Mouse (Mus musculus) kidney, adult 8-10 months (tissue): ENCODE data around the gene Wipf2.

Experiments used
- DNase-seq, 2 experiments: peaks; one replicate each; pipeline ENCODE4 v3.0.0; 2022

The Wipf2 gene

DNA sequence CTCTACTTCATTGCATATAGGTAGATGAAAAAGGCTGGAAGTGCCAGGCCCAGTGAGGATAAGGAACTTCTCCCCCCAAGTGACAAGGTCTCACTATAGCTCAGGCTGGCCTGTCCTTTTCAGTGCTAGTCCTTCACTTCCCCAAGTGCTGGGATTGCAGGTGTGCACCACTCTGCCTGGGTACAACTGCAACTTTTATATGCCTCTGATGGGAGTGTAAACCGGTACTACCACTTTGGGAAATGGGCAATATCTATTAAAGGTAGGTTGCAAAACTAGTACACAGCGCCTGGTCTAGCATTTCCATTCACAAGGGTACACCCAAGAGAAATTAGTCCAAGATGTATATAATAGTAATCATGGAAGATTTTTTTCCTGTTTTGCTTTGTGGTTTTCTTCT lies 8.8 kb upstream of the Wipf2 start:
- DNase-seq = no peak

- DNase-seq = peak; percentile 82 to 95
Measured at GRCm38 (mm10) chr11:98858759-98859731, 4.4 kb upstream of the Wipf2 start.

DNA sequence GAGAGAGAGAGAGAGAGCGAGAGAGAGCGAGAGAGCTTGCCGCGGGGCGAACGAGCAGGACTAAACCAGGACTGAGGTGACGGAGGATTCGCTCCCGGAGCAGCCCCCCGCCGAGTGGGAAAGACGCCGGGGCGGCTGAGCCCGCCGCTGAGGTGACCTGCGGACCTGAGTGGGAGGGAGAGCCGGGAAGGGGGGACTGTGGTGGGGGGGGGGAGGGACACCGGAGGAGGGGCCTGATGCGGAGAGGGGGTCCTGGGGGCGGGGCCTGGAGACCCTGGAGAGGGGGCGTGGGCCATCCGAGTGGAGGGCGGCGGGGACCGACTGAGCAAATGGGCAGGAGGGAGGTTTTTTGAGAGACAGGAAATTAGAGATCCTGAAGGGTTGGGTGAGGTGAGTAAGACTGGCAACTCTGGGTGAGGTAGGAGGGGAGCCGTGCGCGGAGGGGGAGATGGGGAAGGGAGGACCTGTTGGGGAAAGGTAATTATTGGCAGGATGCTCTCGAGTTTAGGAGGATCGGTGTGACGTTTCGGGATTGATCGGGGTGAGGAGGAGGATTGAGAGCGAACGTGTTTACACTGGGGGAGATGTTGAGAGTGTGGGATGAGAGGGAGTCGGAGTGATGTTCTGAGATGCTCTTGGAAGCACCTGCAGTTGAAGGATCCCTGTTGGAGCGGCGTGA lies 452 bp downstream of the Wipf2 start:
- peak in 1 of 2 experiments; percentile 23 for DNase-seq

DNA sequence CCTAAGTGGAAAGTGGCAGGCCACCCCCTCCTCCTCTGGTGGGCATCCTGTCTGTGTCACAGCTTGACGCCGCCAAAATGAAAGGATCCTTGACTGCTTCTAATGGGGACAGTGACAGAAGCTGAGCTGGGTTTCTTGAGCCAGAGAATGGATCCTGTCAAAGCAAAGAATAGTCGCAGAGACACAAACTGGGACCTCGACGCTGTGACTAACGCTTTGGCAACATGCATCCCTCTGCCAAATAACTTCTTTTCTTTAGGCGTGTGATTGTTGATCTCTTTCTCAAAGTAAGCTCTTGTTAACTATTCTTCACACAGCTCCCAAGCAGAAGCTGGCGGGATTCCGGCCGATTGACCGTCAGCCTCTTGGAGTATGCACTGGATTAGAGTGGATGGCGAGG lies 3.9 kb downstream of the Wipf2 start:
- DNase-seq = no peak

DNA sequence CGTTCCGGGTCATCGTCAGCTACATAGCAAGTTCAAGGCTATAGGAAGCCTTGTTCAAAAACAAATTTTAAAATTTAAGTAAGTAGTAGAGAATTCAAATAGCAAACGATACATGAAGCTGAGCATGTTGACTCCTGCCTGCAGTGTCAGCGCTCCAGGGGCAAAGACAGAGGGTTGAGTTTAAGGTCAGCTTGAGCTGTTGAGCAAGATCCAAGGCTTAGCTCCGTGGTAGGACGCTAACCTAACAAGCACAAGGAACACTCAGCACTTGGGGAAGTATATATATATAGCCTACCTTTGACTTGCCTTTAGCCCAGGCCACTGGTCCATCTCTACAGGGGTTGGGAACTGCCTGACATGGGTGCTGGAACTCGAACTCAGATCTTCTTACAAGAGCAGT lies 6.5 kb downstream of the Wipf2 start:
- no peak for DNase-seq

- DNase-seq = no peak
Measured at GRCm38 (mm10) chr11:98870791-98871190, 7.4 kb downstream of the Wipf2 start.

- no peak for DNase-seq
Measured at GRCm38 (mm10) chr11:98871416-98871815, 8.0 kb downstream of the Wipf2 start.

GRCm38 (mm10) chr11:98872040-98872439 lies 8.6 kb downstream of the Wipf2 start:
- DNase-seq = no peak

- peak in 1 of 2 experiments; percentile 32 for DNase-seq
Measured at GRCm38 (mm10) chr11:98873900-98874299, 10.5 kb downstream of the Wipf2 start.

- peak; percentile 57 to 63 for DNase-seq
Measured at GRCm38 (mm10) chr11:98877001-98877400, 13.6 kb downstream of the Wipf2 start.

GRCm38 (mm10) chr11:98887703-98888102 lies 24.3 kb downstream of the Wipf2 start:
- no peak for DNase-seq

DNA sequence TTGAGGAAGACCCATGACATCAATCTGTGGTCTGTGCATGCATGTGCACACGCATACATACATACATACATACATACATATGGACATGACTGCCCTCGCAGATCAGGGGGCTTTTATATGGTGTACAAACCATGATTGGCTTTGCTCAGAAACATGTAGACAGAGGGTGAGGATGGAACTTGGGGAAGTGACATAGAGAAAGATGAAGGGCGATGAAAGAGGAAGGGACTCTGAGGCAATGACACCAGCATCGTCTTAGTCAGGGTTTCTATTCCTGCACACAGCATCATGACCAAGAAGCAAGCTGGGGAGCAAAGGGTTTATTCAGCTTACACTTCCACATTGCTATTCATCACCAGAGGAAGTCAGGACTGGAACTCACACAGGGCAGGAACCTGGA lies 25.6 kb downstream of the Wipf2 start:
- DNase-seq = no peak

GRCm38 (mm10) chr11:98889977-98890376 lies 26.5 kb downstream of the Wipf2 start:
- DNase-seq = no peak

- DNase-seq = no peak
Measured at GRCm38 (mm10) chr11:98892426-98892825, 29.0 kb downstream of the Wipf2 start.

DNA sequence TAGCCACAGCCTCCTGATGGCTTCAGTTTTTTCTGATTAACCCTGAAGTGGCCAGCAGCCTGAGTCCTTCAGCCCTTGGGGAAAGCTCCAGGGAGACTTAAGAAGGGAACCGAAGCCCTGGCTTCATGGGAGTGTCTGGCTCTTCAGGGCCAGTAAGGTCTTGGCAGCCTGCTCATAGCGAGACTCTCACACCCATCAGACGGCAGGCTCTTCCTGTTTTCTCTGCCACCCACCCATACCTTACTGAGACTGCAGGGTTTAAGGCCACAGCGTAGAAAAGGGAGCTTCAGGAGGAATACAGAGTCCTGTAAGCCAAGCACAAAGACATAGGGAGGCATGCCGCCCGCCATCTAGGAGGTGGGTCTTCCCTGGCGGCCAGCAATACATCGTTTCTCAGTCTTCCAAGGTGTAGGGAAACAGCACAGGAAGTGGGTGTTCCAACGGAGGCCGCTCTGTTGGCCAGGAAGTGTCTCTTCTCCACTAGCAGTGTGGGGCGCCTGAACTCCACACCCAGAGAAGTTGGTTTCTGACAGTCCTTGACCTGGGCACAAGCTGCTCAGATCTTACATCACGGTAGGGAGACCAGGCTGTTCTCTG lies 37.2 kb downstream of the Wipf2 start:
- DNase-seq = no peak

- no peak for DNase-seq
Measured at GRCm38 (mm10) chr11:98902621-98903245, 39.3 kb downstream of the Wipf2 start.

DNA sequence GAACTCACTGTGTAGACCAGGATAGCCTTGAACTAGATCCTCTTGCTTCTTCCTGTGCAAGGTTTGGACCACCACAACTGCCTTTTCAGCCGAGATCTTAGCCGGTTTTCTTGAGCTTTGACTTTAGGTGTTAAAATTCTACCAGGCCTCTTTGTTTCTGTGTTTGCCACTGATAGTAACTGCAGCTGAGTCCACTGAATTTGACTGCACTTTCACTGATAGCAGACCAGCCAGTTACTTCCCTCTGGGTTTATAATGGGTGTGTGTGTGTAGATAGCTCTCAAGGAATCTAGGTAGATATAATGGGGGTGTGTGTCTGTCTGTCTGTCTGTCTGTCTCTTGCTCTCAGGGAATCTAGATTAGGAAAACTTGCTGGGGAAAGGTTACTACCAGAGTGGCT lies 41.1 kb downstream of the Wipf2 start:
- DNase-seq = no peak

- no peak for DNase-seq
Measured at GRCm38 (mm10) chr11:98905033-98905432, 41.6 kb downstream of the Wipf2 start.

GRCm38 (mm10) chr11:98905583-98905982 lies 42.1 kb downstream of the Wipf2 start:
- no peak for DNase-seq

GRCm38 (mm10) chr11:98907063-98907436 lies 43.6 kb downstream of the Wipf2 start:
- no peak for DNase-seq

GRCm38 (mm10) chr11:98907437-98908173 lies 44.2 kb downstream of the Wipf2 start, which contains the start of gene Cdc6:
Gene Cdc6 (plus strand): TSS chr11:98907801.
- DNase-seq = peak; percentile 97 to 98

DNA sequence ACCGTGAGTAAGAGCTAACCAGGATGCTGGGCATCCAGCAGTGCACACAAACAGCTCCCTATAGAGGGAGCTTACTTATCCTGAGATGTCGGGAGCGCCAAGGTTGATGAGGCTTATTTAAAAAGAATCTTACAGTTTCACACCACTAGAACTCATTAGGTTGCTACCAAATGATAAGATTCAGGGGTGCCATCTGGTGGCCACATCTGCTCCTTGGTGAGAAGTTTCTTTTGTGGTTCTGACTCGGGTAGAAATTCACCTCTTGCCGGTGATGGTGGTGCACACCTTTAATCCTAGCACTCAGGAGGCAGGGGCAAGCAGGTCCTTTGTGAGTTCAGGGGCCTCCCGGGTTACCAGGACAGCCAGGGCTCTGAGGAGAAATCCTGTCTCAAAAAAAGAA lies 46.2 kb downstream of the Wipf2 start:
- peak in 1 of 2 experiments; percentile 84 for DNase-seq
